Mouse (Mus musculus) MEL (cell line): ENCODE results near the gene U2af1l4. TPM values are rescaled to one million over a fixed set of nuclear protein-coding genes. Genes with fewer than 3 reads are reported as not detected.

Source experiments
- DNase-seq: peaks from one replicate; pipeline ENCODE4 v3.0.0; 2011; ENCODE audit warnings: low read depth, low spot score
- H3K27ac ChIP-seq: 2 replicates; pipeline ENCODE4 v1.5.1; 2012; ENCODE audit warnings: low read depth, mild to moderate bottlenecking, control low read depth, low read length, moderate library complexity; ENCODE audit not compliant: control insufficient read depth
- H3K27me3 ChIP-seq, 2 experiments: fragments of 150-350 bp in 1 of 2; sonication (generic) in 1 of 2; 2 replicates each; pipeline ENCODE4 v1.6.1; 2012; ENCODE audit warnings: low read length in 2 of 2, mild to moderate bottlenecking in 2 of 2, improper control_type of control experiment in 1 of 2, moderate library complexity in 1 of 2; ENCODE audit not compliant: insufficient read depth in 2 of 2, control insufficient read depth in 1 of 2
- H3K36me3 ChIP-seq, 2 experiments: 2 replicates each; pipeline ENCODE4 v1.6.1; 2012 to 2014; ENCODE audit warnings: low read length in 2 of 2, improper control_type of control experiment in 1 of 2, inconsistent platforms in 1 of 2, mild to moderate bottlenecking in 1 of 2; ENCODE audit not compliant: insufficient read depth in 2 of 2, control insufficient read depth in 1 of 2
- H3K4me1 ChIP-seq, 2 experiments: fragments of 150-350 bp in 1 of 2; sonication (generic) in 1 of 2; 2 replicates each; pipeline ENCODE4 v1.6.1; 2012; ENCODE audit warnings: low read length in 2 of 2, improper control_type of control experiment in 1 of 2, mild to moderate bottlenecking in 1 of 2; ENCODE audit not compliant: insufficient read depth in 2 of 2, control insufficient read depth in 1 of 2
- H3K4me3 ChIP-seq, 2 experiments: fragments of 150-350 bp in 1 of 2; sonication (generic) in 1 of 2; 2 replicates each; pipeline ENCODE4 v1.5.1; 2012; ENCODE audit warnings: low read depth in 2 of 2, low read length in 2 of 2, mild to moderate bottlenecking in 2 of 2, moderate library complexity in 2 of 2, control low read depth in 1 of 2, improper control_type of control experiment in 1 of 2; ENCODE audit not compliant: control insufficient read depth in 1 of 2, insufficient read depth in 1 of 2
- H3K79me2 ChIP-seq: 2 replicates; pipeline ENCODE4 v1.6.1; 2012; ENCODE audit warnings: mild to moderate bottlenecking, low read length, moderate library complexity; ENCODE audit not compliant: control insufficient read depth, poor library complexity, insufficient read depth
- H3K9ac ChIP-seq: 2 replicates; pipeline ENCODE4 v1.6.1; 2012; ENCODE audit warnings: low read depth, mild to moderate bottlenecking, control low read depth, low read length, moderate library complexity; ENCODE audit not compliant: control insufficient read depth, poor library complexity, severe bottlenecking
- H3K9me3 ChIP-seq: fragments of 150-350 bp; sonication (generic); replicated peaks from 2 replicates; pipeline ENCODE4 v1.6.1; 2012; ENCODE audit warnings: mild to moderate bottlenecking, low read length, improper control_type of control experiment, moderate library complexity; ENCODE audit not compliant: insufficient read depth
- BHLHE40 ChIP-seq: IDR thresholded peaks from 2 replicates; pipeline ENCODE4 v1.6.1; 2012; ENCODE audit warnings: low read depth, mild to moderate bottlenecking, inconsistent platforms, low read length, improper control_type of control experiment, borderline replicate concordance
- CHD1 ChIP-seq: IDR thresholded peaks from 2 replicates; pipeline ENCODE4 v1.6.1; 2012; ENCODE audit warnings: low read depth, mild to moderate bottlenecking, inconsistent platforms, low read length, improper control_type of control experiment
- CTCF ChIP-seq, 3 experiments: IDR thresholded peaks in 2 of 3; conservative IDR thresholded peaks in 1 of 3; 2 replicates each; pipeline ENCODE4 v1.5.1; 2011 to 2012; ENCODE audit warnings: low read length in 3 of 3, low read depth in 2 of 3, mild to moderate bottlenecking in 2 of 3, improper control_type of control experiment in 1 of 3, inconsistent platforms in 1 of 3, mixed read lengths in 1 of 3, moderate library complexity in 1 of 3; ENCODE audit not compliant: control insufficient read depth in 1 of 3, insufficient read depth in 1 of 3, poor library complexity in 1 of 3, severe bottlenecking in 1 of 3
- EP300 ChIP-seq, 2 experiments: IDR thresholded peaks; 2 replicates each; pipeline ENCODE4 v1.6.1; 2011; ENCODE audit warnings: improper control_type of control experiment in 2 of 2, low read length in 2 of 2, low read depth in 1 of 2, mild to moderate bottlenecking in 1 of 2
- GABPA ChIP-seq: IDR thresholded peaks from 2 replicates; pipeline ENCODE4 v1.6.1; 2012; ENCODE audit warnings: low read depth, mild to moderate bottlenecking, inconsistent platforms, low read length, improper control_type of control experiment, moderate library complexity
- GATA1 ChIP-seq: IDR thresholded peaks from 2 replicates; pipeline ENCODE4 v1.6.1; 2011; ENCODE audit warnings: low read depth, low read length, improper control_type of control experiment
- HCFC1 ChIP-seq: IDR thresholded peaks from 2 replicates; pipeline ENCODE4 v1.6.1; 2012; ENCODE audit warnings: low read depth, mild to moderate bottlenecking, inconsistent platforms, low read length, improper control_type of control experiment, moderate library complexity
- KAT2A ChIP-seq: conservative IDR thresholded peaks from 2 replicates; pipeline ENCODE4 v1.6.1; 2012; ENCODE audit warnings: low read depth, low read length, improper control_type of control experiment, inconsistent platforms
- MEF2A ChIP-seq: IDR thresholded peaks from 2 replicates; pipeline ENCODE4 v1.6.1; 2014; ENCODE audit warnings: low read depth, mild to moderate bottlenecking, inconsistent platforms, low read length, improper control_type of control experiment; ENCODE audit not compliant: poor library complexity, insufficient replicate concordance, severe bottlenecking; ENCODE audit errors: extremely low read depth
- MYB ChIP-seq: IDR thresholded peaks from 2 replicates; pipeline ENCODE4 v1.6.1; 2011; ENCODE audit warnings: mild to moderate bottlenecking, low read depth, low read length, improper control_type of control experiment
- NRF1 ChIP-seq: IDR thresholded peaks from 2 replicates; pipeline ENCODE4 v1.6.1; 2014; ENCODE audit warnings: low read depth, mild to moderate bottlenecking, inconsistent platforms, low read length, improper control_type of control experiment, moderate library complexity; ENCODE audit not compliant: poor library complexity, insufficient read depth, severe bottlenecking
- POLR2AphosphoS2 ChIP-seq: IDR thresholded peaks from 2 replicates; pipeline ENCODE4 v1.6.1; 2011; ENCODE audit warnings: low read length, improper control_type of control experiment
- POLR2AphosphoS5 ChIP-seq: IDR thresholded peaks from 2 replicates; pipeline ENCODE4 v1.6.1; 2012; ENCODE audit warnings: low read depth, borderline replicate concordance, mild to moderate bottlenecking, inconsistent platforms, low read length, moderate library complexity, mixed read lengths
- RAD21 ChIP-seq: IDR thresholded peaks from 2 replicates; pipeline ENCODE4 v1.6.1; 2011; ENCODE audit warnings: mild to moderate bottlenecking, low read depth, low read length, improper control_type of control experiment
- RCOR1 ChIP-seq: IDR thresholded peaks from 2 replicates; pipeline ENCODE4 v1.6.1; 2012; ENCODE audit warnings: low read depth, mild to moderate bottlenecking, inconsistent platforms, low read length, improper control_type of control experiment
- SIN3A ChIP-seq: IDR thresholded peaks from 2 replicates; pipeline ENCODE4 v1.6.1; 2012; ENCODE audit warnings: low read length, improper control_type of control experiment, inconsistent platforms
- SMC3 ChIP-seq: IDR thresholded peaks from 2 replicates; pipeline ENCODE4 v1.6.1; 2011; ENCODE audit warnings: low read depth, low read length, improper control_type of control experiment
- TBP ChIP-seq: IDR thresholded peaks from 2 replicates; pipeline ENCODE4 v1.8.0; 2011; ENCODE audit warnings: low read depth, low read length, improper control_type of control experiment
- USF2 ChIP-seq, 2 experiments: IDR thresholded peaks; 2 replicates each; pipeline ENCODE4 v1.6.1; 2011 to 2012; ENCODE audit warnings: improper control_type of control experiment in 2 of 2, low read length in 2 of 2, borderline replicate concordance in 1 of 2, inconsistent platforms in 1 of 2, low read depth in 1 of 2, mild to moderate bottlenecking in 1 of 2; ENCODE audit not compliant: insufficient read depth in 1 of 2
- ZMIZ1 ChIP-seq: IDR thresholded peaks from 2 replicates; pipeline ENCODE4 v1.6.1; 2012; ENCODE audit warnings: low read depth, mild to moderate bottlenecking, inconsistent platforms, low read length, improper control_type of control experiment, moderate library complexity
- polyA plus RNA-seq, 2 experiments: library from polyadenylated mRNA; stranded (reverse) in 1 of 2; unstranded in 1 of 2; fragments of >175 nt in 1 of 2; fragments of >200 nt in 1 of 2; gene quantifications; 2 replicates each; pipeline versions ENCODE4 v1.2.1 to v1.2.4; 2012; ENCODE audit warnings: low replicate concordance in 2 of 2, low read depth in 1 of 2; ENCODE audit not compliant: insufficient read length in 2 of 2, insufficient read depth in 1 of 2, missing spikeins in 1 of 2
- total RNA-seq: library from RNA; depleted of rRNA; stranded (reverse); fragments of 300-350 nt; gene quantifications from 2 replicates; pipeline ENCODE4 v1.2.3, GENCODE M21; 2012

The U2af1l4 gene
- total and polyA plus RNA-seq, 3 experiments, result 72.5 to 74.2 TPM; not detected in 1

DNA sequence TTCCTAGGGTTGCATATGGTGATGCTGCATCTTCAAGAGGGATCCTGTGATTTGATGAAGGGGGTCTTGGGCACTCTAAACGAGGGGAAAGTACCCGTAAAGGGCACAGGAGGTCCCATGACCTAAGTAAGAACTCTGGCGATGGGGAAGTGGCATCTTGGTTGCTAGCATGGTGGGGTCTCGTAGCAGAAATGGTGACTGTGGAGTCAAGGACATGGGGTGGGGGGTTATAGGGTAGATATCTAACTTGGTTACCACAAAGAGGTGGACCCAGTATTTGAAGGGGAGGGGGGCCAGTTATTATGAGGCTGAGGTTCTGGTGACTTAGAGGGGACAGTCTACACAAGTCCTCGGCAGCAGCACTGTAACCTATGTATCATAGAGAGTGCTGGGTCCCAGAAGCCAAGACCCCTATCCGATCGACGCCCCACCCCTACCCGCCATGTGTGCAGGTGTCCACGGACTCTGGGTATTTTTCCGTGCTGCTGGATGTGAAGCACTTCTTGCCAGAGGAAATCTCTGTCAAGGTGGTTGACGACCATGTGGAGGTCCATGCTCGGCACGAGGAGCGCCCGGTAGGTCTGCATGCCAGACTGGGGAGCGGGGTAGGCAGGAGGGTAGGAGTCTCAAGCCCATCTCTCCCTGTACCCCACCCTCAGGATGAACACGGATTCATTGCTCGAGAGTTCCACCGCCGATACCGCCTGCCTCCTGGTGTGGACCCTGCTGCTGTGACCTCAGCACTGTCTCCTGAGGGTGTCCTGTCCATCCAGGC lies 9.1 kb upstream of the U2af1l4 start:
- H3K79me2 ChIP-seq, result peaks cover 11% of the 10 kb centered on the region
- no peaks in the 10 kb centered on the region for H3K9me3 ChIP-seq
- H3K27me3 ChIP-seq, result no peaks in the 10 kb centered on the region
- peaks cover 0 to 10% of the 10 kb centered on the region in 2 experiments; a peak in 2 of 4 replicates for H3K36me3 ChIP-seq
- H3K9ac ChIP-seq, result peak overlapping the region; percentile 84
- peak overlapping the region in 1 of 2 experiments; percentile 64; a peak in 2 of 4 replicates for H3K4me3 ChIP-seq
- DNase-seq, result no peak
- no peak overlapping the region for H3K27ac ChIP-seq
- peaks cover 0 to 11% of the 10 kb centered on the region in 2 experiments; a peak in 2 of 4 replicates for H3K4me1 ChIP-seq
- TF ChIP-seq USF2 (IDR thresholded peaks at IDR 0.05; ENCODE audit: borderline replicate concordance in 1 of 2, insufficient read depth in 1 of 2, low read depth in 1 of 2, low read length in 2 of 2) (no peak), POLR2AphosphoS2 (no peak), POLR2AphosphoS5 (no peak)

DNA sequence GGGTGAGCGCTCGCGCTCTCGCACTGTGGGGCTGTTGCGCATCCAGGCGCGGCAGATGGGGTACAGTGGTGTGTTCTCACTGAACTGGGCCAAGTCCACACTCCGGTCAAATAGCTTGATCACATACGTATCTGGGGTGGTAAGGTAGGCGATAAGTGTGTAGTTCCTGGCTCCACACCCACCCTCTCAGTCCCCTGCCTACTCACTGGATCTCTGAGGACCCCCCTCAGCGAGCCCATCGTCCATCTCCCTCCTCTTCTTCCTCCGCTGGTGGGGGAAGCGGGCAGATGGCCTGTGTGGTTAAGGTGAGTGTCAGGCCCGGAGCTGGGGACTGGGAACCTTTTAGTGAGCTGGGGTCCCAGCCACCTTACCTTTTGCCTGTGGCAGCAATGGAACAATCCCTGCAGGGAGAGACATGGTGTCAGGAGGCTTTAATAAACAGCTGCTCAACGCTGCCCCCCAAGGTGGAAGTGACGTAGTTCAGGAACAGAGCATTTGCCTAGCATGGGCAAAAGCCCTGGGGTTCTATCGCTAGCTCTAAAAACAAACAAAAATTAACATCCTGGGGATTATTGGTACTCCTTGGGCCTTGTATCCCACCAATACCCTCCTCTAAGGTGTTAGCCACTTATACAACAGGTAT lies 6.1 kb upstream of the U2af1l4 start:
- DNase-seq, result peak; percentile 72
- H3K4me3 ChIP-seq, result no peak overlapping the region
- H3K9me3 ChIP-seq, result no peaks in the 10 kb centered on the region
- TF ChIP-seq ZMIZ1 (no peak), NRF1 (no peak), MYB (no peak), MEF2A (no peak), USF2 (IDR thresholded peaks at IDR 0.05; ENCODE audit: borderline replicate concordance in 1 of 2, insufficient read depth in 1 of 2, low read depth in 1 of 2, low read length in 2 of 2) (no peak), EP300 (IDR thresholded peaks at IDR 0.05; ENCODE audit: low read depth in 1 of 2, low read length in 2 of 2) (no peak), POLR2AphosphoS5 (no peak), KAT2A (no peak), TBP (no peak), CTCF (IDR thresholded peaks at IDR 0.05 in 2 of 3, conservative IDR thresholded peaks at IDR 0.05 in 1 of 3; ENCODE audit: control insufficient read depth in 1 of 3, insufficient read depth in 1 of 3, low read depth in 2 of 3, low read length in 3 of 3, poor library complexity in 1 of 3, severe bottlenecking in 1 of 3) (peak; percentile 41 to 55 (median 45)), RAD21 (peak; percentile 9; the same call in 1 of the 2 replicates), RCOR1 (no peak), SIN3A (0 out of 2 replicates have a peak, but pooled peaks have one; percentile 19), CHD1 (no peak), HCFC1 (no peak), GATA1 (no peak), GABPA (no peak), SMC3 (peak; percentile 16; the same call in 1 of the 2 replicates), BHLHE40 (no peak)
- H3K27me3 ChIP-seq, result no peaks in the 10 kb centered on the region
- H3K27ac ChIP-seq, result no peak overlapping the region
- H3K9ac ChIP-seq, result no peak overlapping the region
- H3K79me2 ChIP-seq, result peaks cover 14% of the 10 kb centered on the region
- peaks cover 0 to 9% of the 10 kb centered on the region in 2 experiments; a peak in 2 of 4 replicates for H3K4me1 ChIP-seq
- peaks cover 0 to 8% of the 10 kb centered on the region in 2 experiments; a peak in 2 of 4 replicates for H3K36me3 ChIP-seq
